Mouse (Mus musculus): ENCODE data around the gene Plekhd1. TPM values are rescaled to one million over a fixed set of nuclear protein-coding genes. Genes with fewer than 3 reads are reported as not detected.

Plekhd1 gene
- polyA plus RNA-seq, 1 experiment, result not detected

DNA sequence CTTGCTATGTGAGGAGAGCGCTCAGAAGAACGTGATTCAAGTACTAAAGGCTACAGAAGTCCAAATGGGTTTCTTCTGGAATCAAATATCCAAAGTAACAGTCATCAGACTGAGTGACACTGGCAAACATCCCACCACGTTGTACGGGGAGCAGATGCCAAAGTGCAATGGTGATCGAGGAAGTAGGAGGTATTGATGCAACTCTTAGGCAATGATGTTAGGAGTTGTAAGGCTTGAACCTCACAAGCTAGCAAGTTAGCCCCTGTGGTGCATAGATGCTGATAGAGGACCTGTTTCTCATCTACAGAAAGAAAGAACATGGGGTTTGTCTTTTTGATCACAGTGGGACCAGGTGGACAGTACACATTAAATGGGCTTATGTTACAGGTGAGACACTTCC is 70.6 kb downstream of the Plekhd1 start:
- 51% methylated on average over 5 of the region's 5 CpGs for WGBS
- Histone ChIP-seq H3K4me3 (replicated peaks; ENCODE audit: control insufficient read depth, low read depth, low read length) (no peak overlapping the region), H3K4me1 (ENCODE audit: control insufficient read depth, insufficient read depth, low read length) (no peaks in the 10 kb centered on the region), H3K27ac (ENCODE audit: control insufficient read depth, insufficient read depth, low read depth, low read length, poor library complexity) (no peak overlapping the region)
- TF ChIP-seq CTCF (IDR thresholded peaks at IDR 0.05; ENCODE audit: control insufficient read depth, insufficient read depth, low read length) (no peak), POLR2A (IDR thresholded peaks at IDR 0.05; ENCODE audit: borderline replicate concordance, control insufficient read depth, low read depth, low read length) (no peak)

GRCm38 (mm10) chr12:80764116-80764515 is 71.7 kb downstream of the Plekhd1 start:
- TF ChIP-seq CTCF (IDR thresholded peaks at IDR 0.05; ENCODE audit: control insufficient read depth, insufficient read depth, low read length), result no peak
- no peak for TF ChIP-seq POLR2A (IDR thresholded peaks at IDR 0.05; ENCODE audit: borderline replicate concordance, control insufficient read depth, low read depth, low read length)
- Histone ChIP-seq H3K4me3 (replicated peaks; ENCODE audit: control insufficient read depth, low read depth, low read length) (no peak overlapping the region), H3K4me1 (ENCODE audit: control insufficient read depth, insufficient read depth, low read length) (no peaks in the 10 kb centered on the region), H3K27ac (ENCODE audit: control insufficient read depth, insufficient read depth, low read depth, low read length, poor library complexity) (no peak overlapping the region)
- 57% methylated on average over 4 of the region's 4 CpGs for WGBS

DNA sequence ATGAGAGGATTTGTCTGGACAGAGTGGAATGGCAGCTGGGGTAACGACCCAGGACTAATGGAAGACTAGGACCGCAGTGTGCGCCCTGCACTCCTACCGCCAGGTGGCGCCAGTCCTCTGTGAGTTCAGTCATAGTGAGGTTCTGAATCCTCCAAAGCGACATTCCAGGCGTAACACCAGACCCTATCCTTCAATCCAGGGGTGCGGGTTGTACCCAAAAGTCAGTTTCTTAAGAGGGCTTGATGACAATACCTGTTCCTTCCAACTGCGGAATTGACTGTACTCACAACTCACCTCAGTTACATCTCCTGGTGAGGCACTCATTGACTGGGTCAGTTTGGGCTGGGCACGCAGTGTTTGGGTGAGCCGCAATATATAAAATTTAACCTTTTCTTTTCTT is 77.3 kb downstream of the Plekhd1 start:
- Histone ChIP-seq H3K4me3 (replicated peaks; ENCODE audit: control insufficient read depth, low read depth, low read length) (no peak overlapping the region), H3K4me1 (ENCODE audit: control insufficient read depth, insufficient read depth, low read length) (no peaks in the 10 kb centered on the region), H3K27ac (ENCODE audit: control insufficient read depth, insufficient read depth, low read depth, low read length, poor library complexity) (no peak overlapping the region)
- TF ChIP-seq POLR2A (IDR thresholded peaks at IDR 0.05; ENCODE audit: borderline replicate concordance, control insufficient read depth, low read depth, low read length) (no peak), CTCF (IDR thresholded peaks at IDR 0.05; ENCODE audit: control insufficient read depth, insufficient read depth, low read length) (peak; percentile 99)
- 14% methylated on average over 11 of the region's 11 CpGs for WGBS

Other genes with a start within 250 kb of the Plekhd1 start
- 1.8 and 7.0 TPM in 2 replicates for gene Exd2, start 229.5 kb upstream of the Plekhd1 start, polyA plus RNA-seq (2011; ENCODE audit: insufficient read depth, insufficient read length, low replicate concordance, missing spikeins)
- gene Galnt16, start 174.3 kb upstream of the Plekhd1 start, polyA plus RNA-seq (2011; ENCODE audit: insufficient read depth, insufficient read length, low replicate concordance, missing spikeins), result not detected in 2 replicates
- gene Slc39a9, start 48.7 kb upstream of the Plekhd1 start, polyA plus RNA-seq (2011; ENCODE audit: insufficient read depth, insufficient read length, low replicate concordance, missing spikeins), result 4.7 and 6.9 TPM in 2 replicates
- 18.9 and 23.6 TPM in 2 replicates for gene Erh, start 48.2 kb upstream of the Plekhd1 start, polyA plus RNA-seq (2011; ENCODE audit: insufficient read depth, insufficient read length, low replicate concordance, missing spikeins)
- not detected in 2 replicates for gene Ccdc177, start 68.1 kb downstream of the Plekhd1 start, polyA plus RNA-seq (2011; ENCODE audit: insufficient read depth, insufficient read length, low replicate concordance, missing spikeins)
- gene Susd6, start 97.9 kb downstream of the Plekhd1 start, polyA plus RNA-seq (2011; ENCODE audit: insufficient read depth, insufficient read length, low replicate concordance, missing spikeins), result 10.0 and 17.3 TPM in 2 replicates

Measured in bone marrow, adult 2 months (tissue).